Mouse (Mus musculus) adrenal gland, adult 10 weeks (tissue): ENCODE data around the gene Kcnt1. TPM values are rescaled to one million over a fixed set of nuclear protein-coding genes. Genes with fewer than 3 reads are reported as not detected.

ENCODE experiments used
- polyA plus RNA-seq: library from polyadenylated mRNA; stranded (reverse); fragments of 350-450 nt; fragmentation: Illumina TruSeq; extraction: RNeasy Lipid Tissue Mini Kit (QIAGEN cat#74804); gene quantifications from one replicate; pipeline ENCODE4 v1.2.3, GENCODE M21; 2014; ENCODE audit warnings: low read depth, low replicate concordance

Kcnt1 gene
- 0.41 TPM for polyA plus RNA-seq

GRCm38 (mm10) chr2:25863337-25864131 lies at the start of gene Kcnt1:
Gene Kcnt1 (plus strand): TSS chr2:25863734.

GRCm38 (mm10) chr2:25815748-25816147 lies 47.8 kb upstream of the Kcnt1 start, which contains the start of gene Glt6d1:
Gene Glt6d1 (minus strand): TSS chr2:25815848.

GRCm38 (mm10) chr2:25822806-25823205 lies 40.7 kb upstream of the Kcnt1 start, which contains the start of gene Lcn9:
Gene Lcn9 (plus strand): TSS chr2:25823153.

GRCm38 (mm10) chr2:25847226-25847625 lies 16.3 kb upstream of the Kcnt1 start, which contains the start of gene Sohlh1:
Gene Sohlh1 (minus strand): TSS chr2:25847248.

Other genes starting within 250 kb of the Kcnt1 start
- not detected for gene Ccdc183, start 246.1 kb upstream of the Kcnt1 start, polyA plus RNA-seq
- 6.4 TPM for gene Tmem141, start 241.7 kb upstream of the Kcnt1 start, polyA plus RNA-seq
- 1.3 TPM for gene Fcna, start 235.7 kb upstream of the Kcnt1 start, polyA plus RNA-seq
- gene Lcn8, start 210.6 kb upstream of the Kcnt1 start, polyA plus RNA-seq = not detected
- 1.3 TPM for gene Lcn5, start 205.8 kb upstream of the Kcnt1 start, polyA plus RNA-seq
- gene Lcn6, start 186.9 kb upstream of the Kcnt1 start, polyA plus RNA-seq = not detected
- gene Lcn10, start 181.0 kb upstream of the Kcnt1 start, polyA plus RNA-seq = not detected
- gene Obp2a, start 163.7 kb upstream of the Kcnt1 start, polyA plus RNA-seq = 3.4 TPM
- 15.5 TPM for gene Bmyc, start 157.0 kb upstream of the Kcnt1 start, polyA plus RNA-seq
- gene Obp2b, start 126.7 kb upstream of the Kcnt1 start, polyA plus RNA-seq = not detected
- gene Lcn3, start 98.2 kb upstream of the Kcnt1 start, polyA plus RNA-seq = not detected
- not detected for gene Lcn11, start 86.7 kb upstream of the Kcnt1 start, polyA plus RNA-seq
- gene Gm13539, start 81.5 kb upstream of the Kcnt1 start, polyA plus RNA-seq = not detected
- gene Glt6d1, start 47.9 kb upstream of the Kcnt1 start, polyA plus RNA-seq = not detected
- gene Lcn9, start 40.6 kb upstream of the Kcnt1 start, polyA plus RNA-seq = not detected
- not detected for gene Sohlh1, start 16.5 kb upstream of the Kcnt1 start, polyA plus RNA-seq
- 33.2 TPM for gene Camsap1, start 119.5 kb downstream of the Kcnt1 start, polyA plus RNA-seq
- 22.3 TPM for gene Ubac1, start 158.0 kb downstream of the Kcnt1 start, polyA plus RNA-seq